Mouse (Mus musculus) MEL (cell line): ENCODE data around the gene Lrrc4. TPM values are rescaled to one million over a fixed set of nuclear protein-coding genes. Genes with fewer than 3 reads are reported as not detected.
A peak's percentile ranks its signal among the peaks of the same experiment; 100 is the strongest.

ENCODE experiments used
- DNase-seq: peaks from one replicate; pipeline ENCODE4 v3.0.0; 2011; ENCODE audit warnings: low read depth, low spot score
- H3K27ac ChIP-seq: 2 replicates; pipeline ENCODE4 v1.5.1; 2012; ENCODE audit warnings: low read depth, mild to moderate bottlenecking, control low read depth, low read length, moderate library complexity; ENCODE audit not compliant: control insufficient read depth
- H3K27me3 ChIP-seq, 2 experiments: fragments of 150-350 bp in 1 of 2; sonication (generic) in 1 of 2; 2 replicates each; pipeline ENCODE4 v1.6.1; 2012; ENCODE audit warnings: low read length in 2 of 2, mild to moderate bottlenecking in 2 of 2, improper control_type of control experiment in 1 of 2, moderate library complexity in 1 of 2; ENCODE audit not compliant: insufficient read depth in 2 of 2, control insufficient read depth in 1 of 2
- H3K36me3 ChIP-seq, 2 experiments: 2 replicates each; pipeline ENCODE4 v1.6.1; 2012 to 2014; ENCODE audit warnings: low read length in 2 of 2, improper control_type of control experiment in 1 of 2, inconsistent platforms in 1 of 2, mild to moderate bottlenecking in 1 of 2; ENCODE audit not compliant: insufficient read depth in 2 of 2, control insufficient read depth in 1 of 2
- H3K4me1 ChIP-seq, 2 experiments: fragments of 150-350 bp in 1 of 2; sonication (generic) in 1 of 2; 2 replicates each; pipeline ENCODE4 v1.6.1; 2012; ENCODE audit warnings: low read length in 2 of 2, improper control_type of control experiment in 1 of 2, mild to moderate bottlenecking in 1 of 2; ENCODE audit not compliant: insufficient read depth in 2 of 2, control insufficient read depth in 1 of 2
- H3K4me3 ChIP-seq, 2 experiments: fragments of 150-350 bp in 1 of 2; sonication (generic) in 1 of 2; 2 replicates each; pipeline ENCODE4 v1.5.1; 2012; ENCODE audit warnings: low read depth in 2 of 2, low read length in 2 of 2, mild to moderate bottlenecking in 2 of 2, moderate library complexity in 2 of 2, control low read depth in 1 of 2, improper control_type of control experiment in 1 of 2; ENCODE audit not compliant: control insufficient read depth in 1 of 2, insufficient read depth in 1 of 2
- H3K79me2 ChIP-seq: 2 replicates; pipeline ENCODE4 v1.6.1; 2012; ENCODE audit warnings: mild to moderate bottlenecking, low read length, moderate library complexity; ENCODE audit not compliant: control insufficient read depth, poor library complexity, insufficient read depth
- H3K9ac ChIP-seq: 2 replicates; pipeline ENCODE4 v1.6.1; 2012; ENCODE audit warnings: low read depth, mild to moderate bottlenecking, control low read depth, low read length, moderate library complexity; ENCODE audit not compliant: control insufficient read depth, poor library complexity, severe bottlenecking
- H3K9me3 ChIP-seq: fragments of 150-350 bp; sonication (generic); replicated peaks from 2 replicates; pipeline ENCODE4 v1.6.1; 2012; ENCODE audit warnings: mild to moderate bottlenecking, low read length, improper control_type of control experiment, moderate library complexity; ENCODE audit not compliant: insufficient read depth
- BHLHE40 ChIP-seq: IDR thresholded peaks from 2 replicates; pipeline ENCODE4 v1.6.1; 2012; ENCODE audit warnings: low read depth, mild to moderate bottlenecking, inconsistent platforms, low read length, improper control_type of control experiment, borderline replicate concordance
- E2F4 ChIP-seq: IDR thresholded peaks from 2 replicates; pipeline ENCODE4 v1.6.1; 2011; ENCODE audit warnings: low read depth, low read length, improper control_type of control experiment, borderline replicate concordance
- ELF1 ChIP-seq: IDR thresholded peaks from 2 replicates; pipeline ENCODE4 v1.6.1; 2014; ENCODE audit warnings: low read depth, mild to moderate bottlenecking, inconsistent platforms, low read length, improper control_type of control experiment, moderate library complexity
- EP300 ChIP-seq, 2 experiments: IDR thresholded peaks; 2 replicates each; pipeline ENCODE4 v1.6.1; 2011; ENCODE audit warnings: improper control_type of control experiment in 2 of 2, low read length in 2 of 2, low read depth in 1 of 2, mild to moderate bottlenecking in 1 of 2
- ETS1 ChIP-seq: IDR thresholded peaks from 2 replicates; pipeline ENCODE4 v1.6.1; 2012; ENCODE audit warnings: low read depth, mild to moderate bottlenecking, inconsistent platforms, low read length, improper control_type of control experiment, moderate library complexity
- GABPA ChIP-seq: IDR thresholded peaks from 2 replicates; pipeline ENCODE4 v1.6.1; 2012; ENCODE audit warnings: low read depth, mild to moderate bottlenecking, inconsistent platforms, low read length, improper control_type of control experiment, moderate library complexity
- GATA1 ChIP-seq: IDR thresholded peaks from 2 replicates; pipeline ENCODE4 v1.6.1; 2011; ENCODE audit warnings: low read depth, low read length, improper control_type of control experiment
- JUND ChIP-seq: IDR thresholded peaks from 2 replicates; pipeline ENCODE4 v1.6.1; 2011; ENCODE audit warnings: low read depth, mild to moderate bottlenecking, improper control_type of control experiment, low read length
- KAT2A ChIP-seq: conservative IDR thresholded peaks from 2 replicates; pipeline ENCODE4 v1.6.1; 2012; ENCODE audit warnings: low read depth, low read length, improper control_type of control experiment, inconsistent platforms
- MAZ ChIP-seq: IDR thresholded peaks from 2 replicates; pipeline ENCODE4 v1.6.1; 2012; ENCODE audit warnings: low read depth, mild to moderate bottlenecking, inconsistent platforms, low read length, improper control_type of control experiment
- MEF2A ChIP-seq: IDR thresholded peaks from 2 replicates; pipeline ENCODE4 v1.6.1; 2014; ENCODE audit warnings: low read depth, mild to moderate bottlenecking, inconsistent platforms, low read length, improper control_type of control experiment; ENCODE audit not compliant: poor library complexity, insufficient replicate concordance, severe bottlenecking; ENCODE audit errors: extremely low read depth
- MXI1 ChIP-seq: IDR thresholded peaks from 2 replicates; pipeline ENCODE4 v1.6.1; 2011; ENCODE audit warnings: mild to moderate bottlenecking, low read depth, low read length, improper control_type of control experiment
- MYB ChIP-seq: IDR thresholded peaks from 2 replicates; pipeline ENCODE4 v1.6.1; 2011; ENCODE audit warnings: mild to moderate bottlenecking, low read depth, low read length, improper control_type of control experiment
- MYC ChIP-seq: IDR thresholded peaks from 2 replicates; pipeline ENCODE4 v1.6.1; 2011; ENCODE audit warnings: low read depth, mild to moderate bottlenecking, low read length, improper control_type of control experiment, moderate library complexity
- NELFE ChIP-seq: IDR thresholded peaks from 2 replicates; pipeline ENCODE4 v1.6.1; 2011; ENCODE audit warnings: low read depth, low read length, improper control_type of control experiment
- NRF1 ChIP-seq: IDR thresholded peaks from 2 replicates; pipeline ENCODE4 v1.6.1; 2014; ENCODE audit warnings: low read depth, mild to moderate bottlenecking, inconsistent platforms, low read length, improper control_type of control experiment, moderate library complexity; ENCODE audit not compliant: poor library complexity, insufficient read depth, severe bottlenecking
- POLR2A ChIP-seq, 2 experiments: IDR thresholded peaks; 2 replicates each; pipeline ENCODE4 v1.6.1; 2011 to 2012; ENCODE audit warnings: low read length in 2 of 2, mild to moderate bottlenecking in 2 of 2, control low read depth in 1 of 2, improper control_type of control experiment in 1 of 2, low read depth in 1 of 2, moderate library complexity in 1 of 2; ENCODE audit not compliant: control insufficient read depth in 1 of 2, insufficient read depth in 1 of 2, poor library complexity in 1 of 2
- POLR2AphosphoS2 ChIP-seq: IDR thresholded peaks from 2 replicates; pipeline ENCODE4 v1.6.1; 2011; ENCODE audit warnings: low read length, improper control_type of control experiment
- RCOR1 ChIP-seq: IDR thresholded peaks from 2 replicates; pipeline ENCODE4 v1.6.1; 2012; ENCODE audit warnings: low read depth, mild to moderate bottlenecking, inconsistent platforms, low read length, improper control_type of control experiment
- SIN3A ChIP-seq: IDR thresholded peaks from 2 replicates; pipeline ENCODE4 v1.6.1; 2012; ENCODE audit warnings: low read length, improper control_type of control experiment, inconsistent platforms
- TAL1 ChIP-seq: IDR thresholded peaks from 2 replicates; pipeline ENCODE4 v1.6.1; 2012; ENCODE audit warnings: mild to moderate bottlenecking, inconsistent platforms, low read length, moderate library complexity, mixed read lengths
- TBP ChIP-seq: IDR thresholded peaks from 2 replicates; pipeline ENCODE4 v1.8.0; 2011; ENCODE audit warnings: low read depth, low read length, improper control_type of control experiment
- TCF12 ChIP-seq: IDR thresholded peaks from 2 replicates; pipeline ENCODE4 v1.6.1; 2014; ENCODE audit warnings: low read depth, mild to moderate bottlenecking, inconsistent platforms, low read length, improper control_type of control experiment, moderate library complexity
- USF2 ChIP-seq, 2 experiments: IDR thresholded peaks; 2 replicates each; pipeline ENCODE4 v1.6.1; 2011 to 2012; ENCODE audit warnings: improper control_type of control experiment in 2 of 2, low read length in 2 of 2, borderline replicate concordance in 1 of 2, inconsistent platforms in 1 of 2, low read depth in 1 of 2, mild to moderate bottlenecking in 1 of 2; ENCODE audit not compliant: insufficient read depth in 1 of 2
- ZC3H11A ChIP-seq: IDR thresholded peaks from 2 replicates; pipeline ENCODE4 v1.6.1; 2012; ENCODE audit warnings: low read depth, mild to moderate bottlenecking, inconsistent platforms, low read length, improper control_type of control experiment
- polyA plus RNA-seq, 2 experiments: library from polyadenylated mRNA; stranded (reverse) in 1 of 2; unstranded in 1 of 2; fragments of >175 nt in 1 of 2; fragments of >200 nt in 1 of 2; gene quantifications; 2 replicates each; pipeline versions ENCODE4 v1.2.1 to v1.2.4; 2012; ENCODE audit warnings: low replicate concordance in 2 of 2, low read depth in 1 of 2; ENCODE audit not compliant: insufficient read length in 2 of 2, insufficient read depth in 1 of 2, missing spikeins in 1 of 2
- total RNA-seq: library from RNA; depleted of rRNA; stranded (reverse); fragments of 300-350 nt; gene quantifications from 2 replicates; pipeline ENCODE4 v1.2.3, GENCODE M21; 2012

Gene Lrrc4
- total and polyA plus RNA-seq, 3 experiments, result 0.07 to 0.12 TPM; not detected in 1

- H3K79me2 ChIP-seq, result peaks cover 1% of the 10 kb centered on the region; the same call in 1 of the 2 replicates
- H3K9ac ChIP-seq, result no peak overlapping the region
- no peaks in the 10 kb centered on the region for H3K27me3 ChIP-seq
- H3K36me3 ChIP-seq, result peaks cover 3 to 36% of the 10 kb centered on the region in 2 experiments; a peak in 3 of 4 replicates
- peak overlapping the region; percentile 50 for H3K27ac ChIP-seq
- peaks cover 6 to 21% of the 10 kb centered on the region in 2 experiments for H3K4me1 ChIP-seq
- H3K4me3 ChIP-seq, result no peak overlapping the region
- no peaks in the 10 kb centered on the region for H3K9me3 ChIP-seq
- DNase-seq, result peak; percentile 82
- TF ChIP-seq GATA1 (peak; percentile 89), JUND (peak; percentile 81; the same call in 1 of the 2 replicates), TCF12 (0 out of 2 replicates have a peak, but pooled peaks have one; percentile 21), TAL1 (no peak), MXI1 (peak; percentile 63), SIN3A (peak; percentile 91), NELFE (no peak), EP300 (IDR thresholded peaks at IDR 0.05; ENCODE audit: low read depth in 1 of 2, low read length in 2 of 2) (peak; percentile 70 to 80), ETS1 (peak; percentile 94), RCOR1 (peak; percentile 28; the same call in 1 of the 2 replicates), MAZ (no peak), BHLHE40 (0 out of 2 replicates have a peak, but pooled peaks have one; percentile 20), POLR2A (IDR thresholded peaks at IDR 0.05; ENCODE audit: control insufficient read depth in 1 of 2, insufficient read depth in 1 of 2, low read depth in 1 of 2, low read length in 2 of 2, poor library complexity in 1 of 2) (0 out of 4 replicates have a peak, but pooled peaks of 1 of the 2 experiments have one; percentile 18), MYC (peak; percentile 50; the same call in 1 of the 2 replicates)
These were observed 209.0 kb downstream of the Lrrc4 start for GRCm38 (mm10) chr6:28622522-28622921.

- Histone ChIP-seq H3K4me1 (peaks cover 6 to 21% of the 10 kb centered on the region in 2 experiments), H3K27ac (peak overlapping the region; percentile 50), H3K4me3 (no peak overlapping the region), H3K9me3 (no peaks in the 10 kb centered on the region), H3K36me3 (peaks cover 3 to 39% of the 10 kb centered on the region in 2 experiments; a peak in 3 of 4 replicates), H3K27me3 (no peaks in the 10 kb centered on the region), H3K79me2 (peaks cover 2% of the 10 kb centered on the region; the same call in 1 of the 2 replicates), H3K9ac (no peak overlapping the region)
- TF ChIP-seq MYC (no peak), NELFE (no peak), POLR2AphosphoS2 (no peak), ZC3H11A (no peak), GABPA (no peak), MXI1 (no peak), MYB (no peak), MAZ (no peak), TCF12 (no peak), TBP (no peak), NRF1 (no peak), KAT2A (no peak), USF2 (IDR thresholded peaks at IDR 0.05; ENCODE audit: borderline replicate concordance in 1 of 2, insufficient read depth in 1 of 2, low read depth in 1 of 2, low read length in 2 of 2) (no peak), GATA1 (no peak), MEF2A (no peak), BHLHE40 (no peak), E2F4 (no peak), ELF1 (no peak)
- peak; percentile 40 for DNase-seq
These were observed 209.6 kb downstream of the Lrrc4 start for GRCm38 (mm10) chr6:28621961-28622360.
